22 mouse cellular contexts compared by ENCODE assay signal in genomic region chr16:48368096-48368495, GRCm38 (mm10). TPM values are rescaled to one million over a fixed set of nuclear protein-coding genes. Genes with fewer than 3 reads are reported as not detected.
DNase-seq lines count a peak whose midpoint lies in the region; ATAC-seq lines count a peak whose summit lies in the region.
"Had no signal": no experiment of that assay in that cellular context is flagged by ENCODE, and none has a peak within 500 bp of the region (broad histone marks: within the 10 kb centered on the region; RNA-seq: fewer than 3 reads in every experiment).

No protein-coding gene starts in this region.

- H3K36me3 ChIP-seq in embryonic facial prominence, embryonic 12.5 days: no peaks in the 10 kb centered on the region
- no peaks in the 10 kb centered on the region for H3K36me3 ChIP-seq in embryonic facial prominence, embryonic 10.5 days (replicated peaks)
- no peaks in the 10 kb centered on the region for H3K36me3 ChIP-seq in kidney, embryonic 16.5 days (ENCODE audit: insufficient read depth, low read length)
- H3K36me3 ChIP-seq: forebrain, embryonic 12.5 days; G1E; heart, embryonic 15.5 days; limb, embryonic 12.5 days; liver, embryonic 15.5 days; midbrain, embryonic 15.5 days had no signal

- 0 out of 2 replicates have a peak, but pooled peaks have one; percentile 10 for ATAC-seq in embryonic facial prominence, embryonic 12.5 days (ENCODE audit: insufficient number of reproducible peaks, insufficient read depth, low FRiP score, low TSS enrichment)
- ATAC-seq in kidney, embryonic 16.5 days (ENCODE audit: low FRiP score, low TSS enrichment): no peak
- ATAC-seq: intestine, embryonic 16.5 days; midbrain, embryonic 15.5 days had no signal

- H3K4me3 ChIP-seq in embryonic facial prominence, embryonic 12.5 days: no peak overlapping the region
- no peak overlapping the region for H3K4me3 ChIP-seq in embryonic facial prominence, embryonic 10.5 days
- no peak overlapping the region for H3K4me3 ChIP-seq in kidney, embryonic 16.5 days (ENCODE audit: low read length)
- H3K4me3 ChIP-seq: forebrain, embryonic 12.5 days; heart, embryonic 15.5 days; limb, embryonic 12.5 days; liver, embryonic 15.5 days; midbrain, embryonic 15.5 days had no signal

- 95% methylated on average over 2 of the region's 2 CpGs for WGBS in embryonic facial prominence, embryonic 12.5 days
- 92% methylated on average over 2 of the region's 2 CpGs for WGBS in embryonic facial prominence, embryonic 10.5 days
- WGBS in kidney, embryonic 16.5 days: 96% methylated on average over 2 of the region's 2 CpGs

- no peak overlapping the region for H3K4me2 ChIP-seq in embryonic facial prominence, embryonic 12.5 days (replicated peaks)
- H3K4me2 ChIP-seq in kidney, embryonic 16.5 days (replicated peaks; ENCODE audit: low read depth, low read length): no peak overlapping the region
- H3K4me2 ChIP-seq: forebrain, embryonic 12.5 days; heart, embryonic 15.5 days; limb, embryonic 12.5 days; liver, embryonic 15.5 days; midbrain, embryonic 15.5 days had no signal

- no peaks in the 10 kb centered on the region for H3K9me3 ChIP-seq in embryonic facial prominence, embryonic 12.5 days
- no peaks in the 10 kb centered on the region for H3K9me3 ChIP-seq in embryonic facial prominence, embryonic 10.5 days
- no peaks in the 10 kb centered on the region; the same call in 1 of the 2 replicates for H3K9me3 ChIP-seq in kidney, embryonic 16.5 days (ENCODE audit: low read length)
- H3K9me3 ChIP-seq: forebrain, embryonic 12.5 days; heart, embryonic 15.5 days; limb, embryonic 12.5 days; liver, embryonic 15.5 days; midbrain, embryonic 15.5 days had no signal

- no peak overlapping the region for H3K27ac ChIP-seq in embryonic facial prominence, embryonic 12.5 days
- H3K27ac ChIP-seq in embryonic facial prominence, embryonic 10.5 days (replicated peaks): no peak overlapping the region
- no peak overlapping the region for H3K27ac ChIP-seq in kidney, embryonic 16.5 days (ENCODE audit: low read length)
- H3K27ac ChIP-seq: forebrain, embryonic 12.5 days; heart, embryonic 15.5 days; limb, embryonic 12.5 days; liver, embryonic 15.5 days; midbrain, embryonic 15.5 days had no signal

- no peaks in the 10 kb centered on the region for H3K4me1 ChIP-seq in embryonic facial prominence, embryonic 12.5 days
- H3K4me1 ChIP-seq in embryonic facial prominence, embryonic 10.5 days: peaks cover 4% of the 10 kb centered on the region
- H3K4me1 ChIP-seq in kidney, embryonic 16.5 days (ENCODE audit: insufficient read depth, low read length): no peaks in the 10 kb centered on the region
- H3K4me1 ChIP-seq: forebrain, embryonic 12.5 days; heart, embryonic 15.5 days; limb, embryonic 12.5 days; liver, embryonic 15.5 days; midbrain, embryonic 15.5 days had no signal

- DNase-seq in embryonic facial prominence, embryonic 10.5 days (ENCODE audit: low spot score): no peak
- peak; percentile 44 for DNase-seq in 3T3-L1 (ENCODE audit: low read depth, low spot score)
- DNase-seq in adrenal gland, postnatal 36 days: peak; percentile 25 to 46
- DNase-seq in cerebellum, adult 9-11 months: peak; percentile 76
- DNase-seq in ovary, adult 18-20 months (ENCODE audit: low spot score): no peak
- DNase-seq in thymus, postnatal 4 days: no peak
- DNase-seq: kidney, postnatal 25 days; lung, postnatal 36 days; right cerebral cortex, postnatal 14 days had no signal

- H3K27me3 ChIP-seq in embryonic facial prominence, embryonic 12.5 days: no peaks in the 10 kb centered on the region
- H3K27me3 ChIP-seq in embryonic facial prominence, embryonic 10.5 days (replicated peaks; ENCODE audit: low read depth, poor library complexity, severe bottlenecking): no peaks in the 10 kb centered on the region
- H3K27me3 ChIP-seq in kidney, embryonic 16.5 days (ENCODE audit: insufficient read depth, low read length): no peaks in the 10 kb centered on the region
- H3K27me3 ChIP-seq: forebrain, embryonic 12.5 days; heart, embryonic 15.5 days; limb, embryonic 12.5 days; liver, embryonic 15.5 days; midbrain, embryonic 15.5 days had no signal

- H3K9ac ChIP-seq in embryonic facial prominence, embryonic 12.5 days: no peak overlapping the region
- H3K9ac ChIP-seq in kidney, embryonic 16.5 days (replicated peaks; ENCODE audit: low read length): no peak overlapping the region
- H3K9ac ChIP-seq: forebrain, embryonic 12.5 days; heart, embryonic 15.5 days; limb, embryonic 12.5 days; liver, embryonic 15.5 days; midbrain, embryonic 15.5 days had no signal

RNA-seq across cellular contexts. Expression of gene Gm5485, which starts 44.1 kb away (rescaled TPM):
- polyA plus RNA-seq in embryonic facial prominence, embryonic 12.5 days (2016; fragmentation: Nextera tagmentation; extraction: Ambion mirVana): not detected in 2 replicates
- polyA plus RNA-seq in embryonic facial prominence, embryonic 10.5 days (2016; fragmentation: Nextera tagmentation; extraction: Ambion mirVana): not detected in 2 replicates
- total RNA-seq in adrenal gland, postnatal 36 days (2021): not detected
- not detected in 2 replicates for polyA plus RNA-seq in kidney, embryonic 16.5 days (2015; fragmentation: Nextera tagmentation; extraction: Ambion mirVana)
- total RNA-seq: G1E; left cerebral cortex, adult 18-20 months had no signal
- polyA plus RNA-seq: brain, embryonic 14.5 days; forebrain, embryonic 12.5 days; G1E; gonadal fat pad, adult 2 months; heart, embryonic 15.5 days; hindbrain, embryonic 11.5 days; limb, embryonic 12.5 days; liver, embryonic 15.5 days; midbrain, embryonic 15.5 days had no signal

Comparison
In these comparisons a context has a peak if more than half of its experiments do, and no peak if none do; other contexts are left out.
1. DNase-seq: peak in 3T3-L1 (single experiment), adrenal gland, postnatal 36 days (2 of 2) and cerebellum, adult 9-11 months (single experiment); none in embryonic facial prominence, embryonic 10.5 days (single experiment), ovary, adult 18-20 months (single experiment) and thymus, postnatal 4 days (single experiment).